Mouse (Mus musculus): Measurements from ENCODE around the gene Scin. TPM values are rescaled to one million over a fixed set of nuclear protein-coding genes. Genes with fewer than 3 reads are reported as not detected.

Gene Scin
- polyA plus RNA-seq, 1 experiment from 2014 or later, result not detected

DNA sequence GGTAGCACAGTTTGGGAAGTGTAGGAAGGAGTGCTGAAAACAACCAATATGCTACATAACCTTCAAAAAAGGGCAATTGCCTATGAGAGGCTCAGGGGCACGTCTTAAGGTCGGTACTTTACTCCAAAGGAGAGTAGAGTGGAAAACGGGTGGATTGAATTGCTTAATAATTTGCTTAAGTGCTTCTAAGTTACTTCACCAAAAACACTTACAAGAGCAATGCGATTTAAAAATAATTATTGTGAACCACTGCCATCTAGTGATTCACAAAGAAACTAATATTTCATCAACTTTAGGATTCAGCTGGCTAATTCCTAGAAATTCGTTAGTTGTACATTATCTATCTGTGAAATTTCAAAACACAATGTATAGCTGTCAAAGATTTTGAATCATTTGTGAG is 60.4 kb downstream of the Scin start:
- Histone ChIP-seq H3K27me3 (ENCODE audit: control insufficient read depth, insufficient read depth, low read length) (no peaks in the 10 kb centered on the region), H3K4me1 (replicated peaks; ENCODE audit: control insufficient read depth, insufficient read depth, low read length) (no peaks in the 10 kb centered on the region), H3K4me3 (ENCODE audit: low read depth, low read length) (no peak overlapping the region), H3K4me2 (ENCODE audit: low read depth, low read length, severe bottlenecking) (no peak overlapping the region), H3K9ac (ENCODE audit: low read length) (no peak overlapping the region), H3K27ac (ENCODE audit: low read depth, low read length) (no peak overlapping the region), H3K9me3 (ENCODE audit: control insufficient read depth, low read length) (no peaks in the 10 kb centered on the region), H3K36me3 (ENCODE audit: control insufficient read depth, insufficient read depth, low read length) (no peaks in the 10 kb centered on the region)
- 73% methylated on average over 5 of the region's 5 CpGs for WGBS
- DNase-seq (ENCODE audit: low spot score), result no peak
- ATAC-seq (replicated peaks; ENCODE audit: low FRiP score), result no peak

DNA sequence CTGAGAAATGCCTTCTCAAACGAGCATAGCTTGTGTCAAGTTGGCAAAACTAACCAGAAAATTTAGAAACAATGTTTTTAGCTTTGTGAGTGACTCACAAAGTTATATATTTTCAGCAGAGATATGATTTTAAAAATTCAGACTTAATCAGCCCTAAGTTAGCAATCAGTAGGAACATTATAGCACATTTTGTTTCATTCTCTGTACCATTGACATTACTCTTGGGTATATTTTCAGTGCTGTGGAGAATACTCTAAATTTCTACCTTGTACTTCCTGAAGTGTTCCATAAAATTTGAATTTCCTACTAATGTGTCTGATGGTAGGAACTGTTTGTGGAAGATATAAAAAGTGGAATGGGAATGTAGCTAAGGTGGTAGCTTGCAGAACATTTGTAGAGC is 87.0 kb downstream of the Scin start:
- Histone ChIP-seq H3K4me2 (ENCODE audit: low read depth, low read length, severe bottlenecking) (no peak overlapping the region), H3K27ac (ENCODE audit: low read depth, low read length) (no peak overlapping the region), H3K4me1 (replicated peaks; ENCODE audit: control insufficient read depth, insufficient read depth, low read length) (no peaks in the 10 kb centered on the region), H3K36me3 (ENCODE audit: control insufficient read depth, insufficient read depth, low read length) (no peaks in the 10 kb centered on the region), H3K27me3 (ENCODE audit: control insufficient read depth, insufficient read depth, low read length) (no peaks in the 10 kb centered on the region), H3K4me3 (ENCODE audit: low read depth, low read length) (no peak overlapping the region), H3K9ac (ENCODE audit: low read length) (no peak overlapping the region), H3K9me3 (ENCODE audit: control insufficient read depth, low read length) (no peaks in the 10 kb centered on the region)
- no peak for DNase-seq (ENCODE audit: low spot score)
- WGBS, result 62% methylated on average over 1 of the region's 1 CpGs
- no peak for ATAC-seq (replicated peaks; ENCODE audit: low FRiP score)

DNA sequence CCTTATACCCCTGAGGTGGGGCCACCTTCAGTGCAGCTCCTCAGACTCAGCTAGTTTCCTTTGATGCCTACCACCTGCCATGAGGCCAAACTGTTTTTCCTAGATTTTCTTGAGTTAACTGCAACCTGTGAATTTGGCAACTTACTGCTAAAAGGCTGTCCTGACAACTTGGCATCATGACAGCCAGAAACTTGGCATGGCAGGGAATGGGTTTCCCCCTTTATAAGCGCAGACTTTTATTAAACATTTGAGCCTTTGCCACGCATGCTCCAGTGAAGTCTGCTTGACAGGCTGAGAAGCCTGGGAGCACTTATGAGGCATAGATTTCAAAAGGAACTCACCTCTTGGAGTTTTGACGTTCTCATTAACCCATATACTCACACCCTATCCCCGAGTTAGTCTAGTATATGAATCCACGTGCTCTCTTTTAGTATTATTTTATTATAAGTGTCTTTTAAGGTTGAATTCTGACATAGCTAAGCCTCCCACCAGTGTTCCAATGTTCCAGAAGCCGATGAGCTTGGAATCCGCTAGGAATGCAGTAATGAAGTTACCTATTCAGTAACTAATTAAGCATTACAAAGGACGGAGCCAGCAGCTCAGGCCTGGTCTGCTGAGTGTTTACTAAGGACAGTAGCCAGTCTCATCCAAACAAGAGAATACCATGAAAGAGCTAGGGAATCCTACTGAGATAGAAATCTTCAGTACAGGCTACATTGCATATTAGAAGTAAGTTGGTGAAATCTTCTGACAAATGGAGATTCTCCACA is 90.0 kb downstream of the Scin start:
- Histone ChIP-seq H3K9ac (ENCODE audit: low read length) (no peak overlapping the region), H3K27me3 (ENCODE audit: control insufficient read depth, insufficient read depth, low read length) (no peaks in the 10 kb centered on the region), H3K4me1 (replicated peaks; ENCODE audit: control insufficient read depth, insufficient read depth, low read length) (no peaks in the 10 kb centered on the region), H3K4me3 (ENCODE audit: low read depth, low read length) (no peak overlapping the region), H3K9me3 (ENCODE audit: control insufficient read depth, low read length) (no peaks in the 10 kb centered on the region), H3K27ac (ENCODE audit: low read depth, low read length) (no peak overlapping the region), H3K36me3 (ENCODE audit: control insufficient read depth, insufficient read depth, low read length) (no peaks in the 10 kb centered on the region), H3K4me2 (ENCODE audit: low read depth, low read length, severe bottlenecking) (no peak overlapping the region)
- DNase-seq (ENCODE audit: low spot score), result no peak
- ATAC-seq (replicated peaks; ENCODE audit: low FRiP score), result no peak
- 84% methylated on average over 8 of the region's 8 CpGs for WGBS

DNA sequence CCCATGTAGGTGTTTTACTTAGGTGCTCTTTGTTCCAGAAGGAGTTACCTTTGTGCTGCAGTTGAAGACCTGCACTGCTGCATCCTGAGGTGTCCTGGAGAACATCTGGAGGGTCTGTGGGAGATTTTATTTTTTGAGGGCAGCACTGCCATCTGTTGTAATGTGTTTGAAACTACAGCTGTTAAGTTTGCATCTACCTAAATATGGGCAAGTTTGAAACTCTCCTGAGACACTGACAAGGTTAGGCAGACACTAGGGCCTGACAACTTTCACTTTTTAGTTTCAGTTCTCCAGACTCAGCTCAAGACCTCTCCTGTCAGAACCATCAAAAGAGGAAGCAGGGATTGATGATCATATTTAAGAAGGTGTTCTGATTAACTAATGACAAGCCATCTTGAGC is 94.0 kb downstream of the Scin start:
- Histone ChIP-seq H3K27ac (ENCODE audit: low read depth, low read length) (no peak overlapping the region), H3K4me2 (ENCODE audit: low read depth, low read length, severe bottlenecking) (no peak overlapping the region), H3K4me1 (replicated peaks; ENCODE audit: control insufficient read depth, insufficient read depth, low read length) (no peaks in the 10 kb centered on the region; the same call in 1 of the 2 replicates), H3K27me3 (ENCODE audit: control insufficient read depth, insufficient read depth, low read length) (no peaks in the 10 kb centered on the region), H3K9me3 (ENCODE audit: control insufficient read depth, low read length) (no peaks in the 10 kb centered on the region), H3K9ac (ENCODE audit: low read length) (no peak overlapping the region), H3K36me3 (ENCODE audit: control insufficient read depth, insufficient read depth, low read length) (no peaks in the 10 kb centered on the region), H3K4me3 (ENCODE audit: low read depth, low read length) (no peak overlapping the region)
- DNase-seq (ENCODE audit: low spot score) (no peak), ATAC-seq (replicated peaks; ENCODE audit: low FRiP score) (no peak)

DNA sequence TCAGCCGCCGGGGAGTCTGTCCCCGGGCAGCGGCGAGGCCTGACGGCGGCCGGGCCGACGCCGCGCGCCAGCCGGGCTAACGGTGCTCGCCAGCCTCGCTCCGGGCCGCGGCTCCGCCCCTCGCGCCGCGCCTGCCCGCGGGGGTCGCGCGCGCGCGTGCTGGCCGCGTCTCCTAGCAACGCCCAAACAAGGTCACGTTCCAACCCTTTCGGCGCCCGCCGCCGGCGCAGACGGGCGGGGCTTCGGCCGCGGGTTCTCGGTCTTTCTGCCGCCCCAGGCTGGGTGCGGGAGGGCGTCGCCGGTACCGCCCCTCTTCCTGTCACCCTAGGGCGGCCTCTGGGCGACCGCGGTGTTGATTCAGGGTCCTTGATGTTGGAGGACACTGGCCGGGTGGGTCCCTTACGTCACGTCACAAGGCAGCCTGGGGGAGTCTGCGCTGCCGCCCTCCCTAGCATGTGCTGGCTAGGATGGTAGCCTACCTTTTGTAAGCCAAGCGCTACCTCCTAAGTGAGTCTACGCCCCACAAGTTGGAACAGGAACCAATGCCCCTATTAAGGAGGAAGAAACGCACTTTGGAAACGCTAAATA is 96.1 kb downstream of the Scin start, which contains the start of gene Arl4a:
Arl4a (minus strand) TSS at position 150 of the 588 bp plus-strand sequence.
- ATAC-seq (replicated peaks; ENCODE audit: low FRiP score), result peak; percentile 90
- WGBS, result under 1% methylated on average over 65 of the region's 68 CpGs
- peak; percentile 94 for DNase-seq (ENCODE audit: low spot score)
- Histone ChIP-seq H3K4me3 (ENCODE audit: low read depth, low read length) (peak within 1 kb of the TSS; percentile 63), H3K4me1 (replicated peaks; ENCODE audit: control insufficient read depth, insufficient read depth, low read length) (no peaks in the 10 kb centered on the region; the same call in 1 of the 2 replicates), H3K27me3 (ENCODE audit: control insufficient read depth, insufficient read depth, low read length) (no peaks in the 10 kb centered on the region), H3K9ac (ENCODE audit: low read length) (peak within 1 kb of the TSS; percentile 76), H3K36me3 (ENCODE audit: control insufficient read depth, insufficient read depth, low read length) (no peaks in the 10 kb centered on the region), H3K27ac (ENCODE audit: low read depth, low read length) (peak within 1 kb of the TSS; percentile 68), H3K4me2 (ENCODE audit: low read depth, low read length, severe bottlenecking) (peak within 1 kb of the TSS; percentile 73), H3K9me3 (ENCODE audit: control insufficient read depth, low read length) (no peaks in the 10 kb centered on the region)

DNA sequence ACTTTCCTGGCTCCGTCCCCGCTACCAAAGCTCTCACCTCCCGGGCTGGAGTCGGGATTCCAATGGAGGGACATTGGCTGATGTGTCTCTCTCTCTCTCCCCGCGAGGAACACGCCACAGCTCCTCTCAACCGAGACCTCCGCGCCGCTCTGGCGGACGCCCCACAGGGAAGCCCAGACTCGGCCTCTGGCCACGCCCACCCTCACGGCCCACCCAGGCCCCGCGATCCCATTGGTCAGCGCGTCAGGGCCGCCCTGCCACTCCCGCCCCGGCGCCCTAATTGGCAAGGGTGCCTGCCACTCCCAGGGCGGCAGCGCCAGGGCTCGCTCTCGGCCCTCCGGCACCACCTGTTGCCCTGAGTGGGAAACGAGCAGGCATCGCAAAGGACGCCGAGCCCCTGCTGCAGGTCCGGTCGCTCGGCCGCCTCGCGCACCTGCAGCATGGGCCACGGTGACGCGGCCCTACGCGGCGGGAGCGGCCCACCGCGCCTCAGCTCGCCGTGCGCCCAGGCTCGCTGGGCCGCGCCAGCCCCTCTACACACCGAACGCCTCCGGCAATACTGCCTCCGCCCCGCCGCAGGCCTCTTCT is 96.7 kb downstream of the Scin start:
- peak overlapping the region; percentile 68 for H3K27ac ChIP-seq (ENCODE audit: low read depth, low read length)
- no peaks in the 10 kb centered on the region for H3K9me3 ChIP-seq (ENCODE audit: control insufficient read depth, low read length)
- H3K27me3 ChIP-seq (ENCODE audit: control insufficient read depth, insufficient read depth, low read length), result no peaks in the 10 kb centered on the region
- H3K4me2 ChIP-seq (ENCODE audit: low read depth, low read length, severe bottlenecking), result peak overlapping the region; percentile 73
- peak overlapping the region; percentile 63 for H3K4me3 ChIP-seq (ENCODE audit: low read depth, low read length)
- no peaks in the 10 kb centered on the region for H3K36me3 ChIP-seq (ENCODE audit: control insufficient read depth, insufficient read depth, low read length)
- H3K9ac ChIP-seq (ENCODE audit: low read length), result peak overlapping the region; percentile 76
- ATAC-seq (replicated peaks; ENCODE audit: low FRiP score), result peak; percentile 98
- WGBS, result under 1% methylated on average over 50 of the region's 60 CpGs
- peak; percentile 100 for DNase-seq (ENCODE audit: low spot score)
- no peaks in the 10 kb centered on the region; the same call in 1 of the 2 replicates for H3K4me1 ChIP-seq (replicated peaks; ENCODE audit: control insufficient read depth, insufficient read depth, low read length)

GRCm38 (mm10) chr12:40036666-40037065 is 97.4 kb downstream of the Scin start:
- Histone ChIP-seq H3K27me3 (ENCODE audit: control insufficient read depth, insufficient read depth, low read length) (no peaks in the 10 kb centered on the region), H3K4me3 (ENCODE audit: low read depth, low read length) (peak overlapping the region; percentile 63), H3K4me2 (ENCODE audit: low read depth, low read length, severe bottlenecking) (peak overlapping the region; percentile 73), H3K9ac (ENCODE audit: low read length) (peak overlapping the region; percentile 76), H3K4me1 (replicated peaks; ENCODE audit: control insufficient read depth, insufficient read depth, low read length) (no peaks in the 10 kb centered on the region; the same call in 1 of the 2 replicates), H3K27ac (ENCODE audit: low read depth, low read length) (peak overlapping the region; percentile 41; the same call in 1 of the 2 replicates), H3K9me3 (ENCODE audit: control insufficient read depth, low read length) (no peaks in the 10 kb centered on the region), H3K36me3 (ENCODE audit: control insufficient read depth, insufficient read depth, low read length) (no peaks in the 10 kb centered on the region)
- WGBS, result 7% methylated on average over 11 of the region's 11 CpGs
- ATAC-seq (replicated peaks; ENCODE audit: low FRiP score), result no peak
- no peak for DNase-seq (ENCODE audit: low spot score)

DNA sequence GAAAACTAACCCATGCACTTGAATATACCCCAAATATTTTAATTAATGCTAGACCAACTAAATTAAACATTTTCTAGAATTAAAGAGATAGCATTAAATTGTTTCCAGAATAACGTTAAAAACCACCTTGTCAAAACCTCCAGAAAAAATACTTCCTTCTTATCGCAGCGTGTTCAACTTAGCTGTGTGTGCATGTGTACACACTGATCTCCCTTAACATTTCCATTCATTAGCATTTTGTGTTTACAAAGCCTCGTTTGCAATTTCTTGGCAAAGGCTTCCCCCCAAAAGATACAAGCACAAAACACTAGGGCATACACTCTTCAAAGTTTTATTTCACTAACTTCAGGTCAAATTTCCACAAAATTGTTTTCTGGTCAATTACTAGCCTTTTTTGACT is 98.5 kb downstream of the Scin start:
- Histone ChIP-seq H3K27me3 (ENCODE audit: control insufficient read depth, insufficient read depth, low read length) (no peaks in the 10 kb centered on the region), H3K9ac (ENCODE audit: low read length) (no peak overlapping the region), H3K36me3 (ENCODE audit: control insufficient read depth, insufficient read depth, low read length) (no peaks in the 10 kb centered on the region), H3K4me3 (ENCODE audit: low read depth, low read length) (peak overlapping the region; percentile 63), H3K27ac (ENCODE audit: low read depth, low read length) (no peak overlapping the region), H3K9me3 (ENCODE audit: control insufficient read depth, low read length) (no peaks in the 10 kb centered on the region), H3K4me2 (ENCODE audit: low read depth, low read length, severe bottlenecking) (peak overlapping the region; percentile 73; the same call in 1 of the 2 replicates), H3K4me1 (replicated peaks; ENCODE audit: control insufficient read depth, insufficient read depth, low read length) (no peaks in the 10 kb centered on the region; the same call in 1 of the 2 replicates)
- no peak for ATAC-seq (replicated peaks; ENCODE audit: low FRiP score)
- no peak for DNase-seq (ENCODE audit: low spot score)
- 83% methylated on average over 4 of the region's 4 CpGs for WGBS

All from forebrain, embryonic 11.5 days (tissue).